9 mouse cellular contexts compared by ENCODE assay signal in genomic region chr2:167595761-167596171, GRCm38 (mm10). TPM values are rescaled to one million over a fixed set of nuclear protein-coding genes. Genes with fewer than 3 reads are reported as not detected.
DNase-seq lines count a peak whose midpoint lies in the region; ATAC-seq and TF ChIP-seq lines count a peak whose summit lies in the region.
"Had no signal": no experiment of that assay in that cellular context is flagged by ENCODE, and none has a peak within 500 bp of the region (broad histone marks: within the 10 kb centered on the region; RNA-seq: fewer than 3 reads in every experiment).

No protein-coding gene starts in this region.

- H3K9ac ChIP-seq in liver, adult 2 months (ENCODE audit: low read depth, low read length), result peak overlapping the region; percentile 68
- H3K9ac ChIP-seq in liver, embryonic 12.5 days, result no peak overlapping the region
- peak overlapping the region; percentile 63 for H3K9ac ChIP-seq in heart, embryonic 16.5 days (ENCODE audit: low read length)
- no peak overlapping the region for H3K9ac ChIP-seq in liver, postnatal 0 days (replicated peaks)
- H3K9ac ChIP-seq: liver, embryonic 15.5 days had no signal

- no peak for TF ChIP-seq EP300 in liver, postnatal 0 days (IDR thresholded peaks at IDR 0.05; ENCODE audit: low read depth)

- peaks cover 6% of the 10 kb centered on the region; the same call in 1 of the 2 replicates for H3K4me1 ChIP-seq in liver, adult 2 months (ENCODE audit: control insufficient read depth, insufficient read depth, low read length)
- H3K4me1 ChIP-seq in liver, embryonic 12.5 days, result peaks cover 12% of the 10 kb centered on the region
- H3K4me1 ChIP-seq in embryonic facial prominence, embryonic 10.5 days, result peaks cover 82% of the 10 kb centered on the region
- H3K4me1 ChIP-seq in heart, embryonic 16.5 days (ENCODE audit: control insufficient read depth, insufficient read depth, low read length), result peaks cover 36% of the 10 kb centered on the region
- H3K4me1 ChIP-seq in liver, postnatal 0 days (ENCODE audit: insufficient read depth), result 0 out of 2 replicates have a peak, but pooled peaks cover 4% of the 10 kb centered on the region
- H3K4me1 ChIP-seq: liver, embryonic 15.5 days had no signal

- DNase-seq in liver, adult 2 months (ENCODE audit: extremely low read depth, low read depth, low spot score), result no peak
- peak; percentile 92 for DNase-seq in embryonic facial prominence, embryonic 10.5 days (ENCODE audit: low spot score)
- no peak for DNase-seq in liver, postnatal 0 days
- no peak for DNase-seq in layer of hippocampus, postnatal 36 days
- DNase-seq in cerebellum, postnatal 36 days, result no peak

- peak overlapping the region; percentile 87 for H3K27ac ChIP-seq in liver, adult 2 months (replicated peaks; ENCODE audit: insufficient read depth, low read depth, low read length)
- no peak overlapping the region; the same call in 1 of the 2 replicates for H3K27ac ChIP-seq in liver, embryonic 12.5 days
- peak overlapping the region; percentile 91 for H3K27ac ChIP-seq in embryonic facial prominence, embryonic 10.5 days (replicated peaks)
- H3K27ac ChIP-seq in heart, embryonic 16.5 days (ENCODE audit: low read length), result peak overlapping the region; percentile 80
- peak overlapping the region; percentile 55 for H3K27ac ChIP-seq in liver, postnatal 0 days (ENCODE audit: low read depth)
- H3K27ac ChIP-seq: liver, embryonic 15.5 days had no signal

- no peaks in the 10 kb centered on the region for H3K27me3 ChIP-seq in liver, adult 2 months (ENCODE audit: control insufficient read depth, insufficient read depth, low read length)
- H3K27me3 ChIP-seq in liver, embryonic 12.5 days (replicated peaks), result peaks cover 15% of the 10 kb centered on the region
- H3K27me3 ChIP-seq in embryonic facial prominence, embryonic 10.5 days (replicated peaks; ENCODE audit: low read depth, poor library complexity, severe bottlenecking), result no peaks in the 10 kb centered on the region; the same call in 1 of the 2 replicates
- H3K27me3 ChIP-seq in heart, embryonic 16.5 days (ENCODE audit: control insufficient read depth, insufficient read depth, low read length), result no peaks in the 10 kb centered on the region; the same call in 1 of the 2 replicates
- H3K27me3 ChIP-seq in liver, postnatal 0 days (ENCODE audit: insufficient read depth, low read length), result 0 out of 2 replicates have a peak, but pooled peaks cover 2% of the 10 kb centered on the region

- H3K4me3 ChIP-seq in liver, adult 2 months (ENCODE audit: insufficient read depth, low read depth, low read length), result no peak overlapping the region
- no peak overlapping the region for H3K4me3 ChIP-seq in liver, embryonic 12.5 days
- peak overlapping the region; percentile 49 for H3K4me3 ChIP-seq in embryonic facial prominence, embryonic 10.5 days
- H3K4me3 ChIP-seq in heart, embryonic 16.5 days (ENCODE audit: low read length), result no peak overlapping the region
- no peak overlapping the region for H3K4me3 ChIP-seq in liver, postnatal 0 days (ENCODE audit: low read depth, low read length)
- H3K4me3 ChIP-seq: liver, embryonic 15.5 days had no signal

- ATAC-seq in liver, embryonic 12.5 days, result no peak
- no peak for ATAC-seq in heart, embryonic 16.5 days (replicated peaks; ENCODE audit: extremely low read depth, insufficient read depth, low FRiP score)
- no peak for ATAC-seq in liver, postnatal 0 days
- no peak for ATAC-seq in megakaryocyte-erythroid progenitor cell, adult 5-6 weeks (replicated peaks; ENCODE audit: low FRiP score, low TSS enrichment, poor library complexity, severe bottlenecking)

- H3K4me2 ChIP-seq in liver, embryonic 12.5 days, result no peak overlapping the region
- no peak overlapping the region for H3K4me2 ChIP-seq in heart, embryonic 16.5 days (ENCODE audit: low read depth, low read length)
- no peak overlapping the region for H3K4me2 ChIP-seq in liver, postnatal 0 days (ENCODE audit: low read depth, low read length)
- H3K4me2 ChIP-seq: liver, embryonic 15.5 days had no signal

- no peaks in the 10 kb centered on the region for H3K9me3 ChIP-seq in liver, embryonic 12.5 days (replicated peaks)
- H3K9me3 ChIP-seq in embryonic facial prominence, embryonic 10.5 days, result no peaks in the 10 kb centered on the region
- H3K9me3 ChIP-seq in heart, embryonic 16.5 days (replicated peaks; ENCODE audit: control insufficient read depth, low read length), result no peaks in the 10 kb centered on the region
- no peaks in the 10 kb centered on the region for H3K9me3 ChIP-seq in liver, postnatal 0 days (ENCODE audit: low read length)
- H3K9me3 ChIP-seq: liver, embryonic 15.5 days had no signal

- 72% methylated on average over 14 of the region's 14 CpGs for WGBS in liver, adult 2 months
- 69% methylated on average over 14 of the region's 14 CpGs for WGBS in liver, embryonic 12.5 days (ENCODE audit: insufficient replicate concordance)
- WGBS in embryonic facial prominence, embryonic 10.5 days, result 21% methylated on average over 14 of the region's 14 CpGs
- 45% methylated on average over 14 of the region's 14 CpGs for WGBS in heart, embryonic 16.5 days
- WGBS in liver, postnatal 0 days (ENCODE audit: insufficient replicate concordance), result 70% methylated on average over 14 of the region's 14 CpGs

- TF ChIP-seq POLR2A in liver, adult 2 months (IDR thresholded peaks at IDR 0.05; ENCODE audit: extremely low read depth, insufficient read depth, low read length), result no peak

- H3K36me3 ChIP-seq in liver, adult 2 months (ENCODE audit: control insufficient read depth, insufficient read depth, low read length), result no peaks in the 10 kb centered on the region
- H3K36me3 ChIP-seq in liver, embryonic 12.5 days, result no peaks in the 10 kb centered on the region
- H3K36me3 ChIP-seq in embryonic facial prominence, embryonic 10.5 days (replicated peaks), result no peaks in the 10 kb centered on the region
- no peaks in the 10 kb centered on the region for H3K36me3 ChIP-seq in heart, embryonic 16.5 days (ENCODE audit: control insufficient read depth, insufficient read depth)
- no peaks in the 10 kb centered on the region for H3K36me3 ChIP-seq in liver, postnatal 0 days (replicated peaks; ENCODE audit: insufficient read depth, low read length)
- H3K36me3 ChIP-seq: liver, embryonic 15.5 days had no signal

- no peaks in the 10 kb centered on the region for H3K79me2 ChIP-seq in liver, adult 2 months (ENCODE audit: control insufficient read depth, insufficient read depth, low read length)

- TF ChIP-seq CTCF in liver, adult 2 months (IDR thresholded peaks at IDR 0.05; ENCODE audit: low read depth, low read length), result no peak
- TF ChIP-seq CTCF in liver, postnatal 0 days (IDR thresholded peaks at IDR 0.05; ENCODE audit: low read depth), result no peak

RNA-seq across cellular contexts. Expression of gene Ube2v1, which starts 36.1 kb away (rescaled TPM):
- 26.2 and 34.5 TPM in 2 replicates for total RNA-seq in liver, adult 2 months (2014; rRNA removed)
- polyA plus RNA-seq in liver, adult 2 months (2012; rRNA removed), result 69.9 and 75.2 TPM in 2 replicates
- polyA plus RNA-seq in liver, embryonic 12.5 days (2016; fragmentation: Nextera tagmentation; extraction: Ambion mirVana), result 256 and 259 TPM in 2 replicates
- polyA plus RNA-seq in embryonic facial prominence, embryonic 10.5 days (2016; fragmentation: Nextera tagmentation; extraction: Ambion mirVana), result 384 and 394 TPM in 2 replicates
- 210 and 218 TPM in 2 replicates for polyA plus RNA-seq in heart, embryonic 16.5 days (2015; fragmentation: Nextera tagmentation; extraction: Ambion mirVana)
- 122 TPM in 2 replicates for polyA plus RNA-seq in liver, postnatal 0 days (2015; fragmentation: Nextera tagmentation; extraction: Ambion mirVana)
- 194 and 207 TPM in 2 replicates for total RNA-seq in megakaryocyte-erythroid progenitor cell, adult 5-6 weeks (2014; fragmentation: Nextera tagmentation)
- total RNA-seq in megakaryocyte-erythroid progenitor cell, adult 5-6 weeks (2017), result 46.6 and 78.6 TPM in 2 replicates
- 100 to 1,000 TPM; 208 to 231 TPM for total RNA-seq in layer of hippocampus, postnatal 36 days (2021)

RNA-seq across cellular contexts. Expression of gene Snai1, which starts 57.8 kb away (rescaled TPM):
- total RNA-seq in liver, adult 2 months (2014; rRNA removed), result 0.13 and 0.18 TPM in 2 replicates
- polyA plus RNA-seq in liver, adult 2 months (2012; rRNA removed), result 2.2 and 2.7 TPM in 2 replicates
- polyA plus RNA-seq in liver, embryonic 12.5 days (2016; fragmentation: Nextera tagmentation; extraction: Ambion mirVana), result 4.9 and 5.0 TPM in 2 replicates
- polyA plus RNA-seq in embryonic facial prominence, embryonic 10.5 days (2016; fragmentation: Nextera tagmentation; extraction: Ambion mirVana), result 86.3 and 93.8 TPM in 2 replicates
- 12.5 and 20.6 TPM in 2 replicates for polyA plus RNA-seq in heart, embryonic 16.5 days (2015; fragmentation: Nextera tagmentation; extraction: Ambion mirVana)
- 1.6 and 2.3 TPM in 2 replicates for polyA plus RNA-seq in liver, postnatal 0 days (2015; fragmentation: Nextera tagmentation; extraction: Ambion mirVana)
- 0.37 TPM in 1 of 2 replicates, not detected in the other for total RNA-seq in megakaryocyte-erythroid progenitor cell, adult 5-6 weeks (2014; fragmentation: Nextera tagmentation)
- 0.52 TPM in 1 of 2 replicates, not detected in the other for total RNA-seq in megakaryocyte-erythroid progenitor cell, adult 5-6 weeks (2017)
- under 1 TPM; 0.50 to 0.94 TPM for total RNA-seq in layer of hippocampus, postnatal 36 days (2021)

Comparison
In these comparisons a context has a peak if more than half of its experiments do, and no peak if none do; other contexts are left out.
1. H3K9ac ChIP-seq: peak in liver, adult 2 months (single experiment) and heart, embryonic 16.5 days (single experiment); none in liver, embryonic 12.5 days (single experiment) and liver, postnatal 0 days (single experiment).